13 mouse cellular contexts compared by ENCODE assay signal in the genomic region with DNA sequence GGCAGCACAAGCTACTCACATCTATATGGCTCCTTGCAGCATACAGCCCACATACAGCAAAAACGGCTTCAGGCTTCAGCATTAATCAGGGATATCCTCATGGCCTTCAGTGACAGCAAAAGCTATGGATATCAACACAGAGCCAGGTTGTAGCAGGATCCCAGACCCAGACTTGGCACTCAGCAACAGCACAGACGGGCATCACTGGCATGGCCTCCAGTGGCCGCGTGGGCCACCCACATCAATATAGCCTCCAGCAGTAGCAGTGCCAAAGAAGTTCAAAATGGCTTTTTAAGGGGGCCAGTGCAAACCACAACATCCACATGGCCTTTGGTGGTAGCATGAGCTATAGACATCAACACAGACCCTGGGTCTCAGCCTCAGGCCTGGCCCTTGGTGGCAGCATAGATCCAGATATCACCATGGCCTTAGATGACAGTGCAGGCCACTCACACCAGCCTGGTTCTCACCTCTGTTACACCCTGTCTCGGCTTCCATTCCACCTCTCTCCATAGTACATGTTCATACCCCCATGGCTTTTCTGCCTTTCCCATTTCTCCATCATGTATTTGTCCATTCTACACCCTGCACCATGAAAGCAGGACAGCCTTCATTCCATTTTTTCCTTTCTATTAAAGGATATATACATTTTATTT. TPM values are rescaled to one million over a fixed set of nuclear protein-coding genes. Genes with fewer than 3 reads are reported as not detected.
DNase-seq lines count a peak whose midpoint lies in the region; ATAC-seq lines count a peak whose summit lies in the region.
"Had no signal": no experiment of that assay in that cellular context is flagged by ENCODE, and none has a peak within 500 bp of the region (broad histone marks: within the 10 kb centered on the region; RNA-seq: fewer than 3 reads in every experiment).

No protein-coding gene starts in this region.

- H3K4me1 ChIP-seq in hindbrain, embryonic 12.5 days = peaks cover 15% of the 10 kb centered on the region
- H3K4me1 ChIP-seq in midbrain, embryonic 12.5 days = peaks cover 38% of the 10 kb centered on the region

- DNase-seq in left cerebral cortex, postnatal 4 days = peak; percentile 79
- DNase-seq in left cerebral cortex, postnatal 36 days (ENCODE audit: low spot score in 2 of 2) = no peak
- no peak for DNase-seq in lung, adult 18-20 months
- no peak for DNase-seq in Muller cell, postnatal 12 days (ENCODE audit: inconsistent ontology term)
- DNase-seq in adrenal gland, adult 8-10 months = no peak
- DNase-seq: adrenal gland, postnatal 25 days; kidney, adult 9 months; kidney, postnatal 4 days; liver, embryonic 13.5 days; lung, postnatal 10 days; thymus, adult 18-20 months had no signal

- H3K27me3 ChIP-seq in hindbrain, embryonic 12.5 days = 0 out of 2 replicates have a peak, but pooled peaks cover 3% of the 10 kb centered on the region
- no peaks in the 10 kb centered on the region for H3K27me3 ChIP-seq in midbrain, embryonic 12.5 days

- no peaks in the 10 kb centered on the region for H3K36me3 ChIP-seq in hindbrain, embryonic 12.5 days
- no peaks in the 10 kb centered on the region for H3K36me3 ChIP-seq in midbrain, embryonic 12.5 days
- H3K36me3 ChIP-seq: liver, embryonic 13.5 days had no signal

- H3K4me2 ChIP-seq in hindbrain, embryonic 12.5 days (replicated peaks) = no peak overlapping the region
- H3K4me2 ChIP-seq in midbrain, embryonic 12.5 days (replicated peaks) = no peak overlapping the region
- H3K4me2 ChIP-seq: liver, embryonic 13.5 days had no signal

- no peak overlapping the region for H3K27ac ChIP-seq in hindbrain, embryonic 12.5 days
- no peak overlapping the region for H3K27ac ChIP-seq in midbrain, embryonic 12.5 days (replicated peaks)
- H3K27ac ChIP-seq: liver, embryonic 13.5 days had no signal

- intact Hi-C loops in left cerebral cortex, postnatal 4 days (cut with DNase I) = loop anchor here (5.0 kb wide), 1 partner anchor 62 kb away; no protein-coding TSS in a partner anchor
- intact Hi-C loops in left cerebral cortex, postnatal 36 days (cut with DNase I) = loop anchor here (2.0 to 10.0 kb wide), 2 partner anchors 61 to 495 kb away; no protein-coding TSS in a partner anchor

- H3K9ac ChIP-seq in hindbrain, embryonic 12.5 days = no peak overlapping the region
- H3K9ac ChIP-seq in midbrain, embryonic 12.5 days (replicated peaks) = no peak overlapping the region
- H3K9ac ChIP-seq: liver, embryonic 13.5 days had no signal

- peak; percentile 16; the same call in 1 of the 2 replicates for ATAC-seq in hindbrain, embryonic 12.5 days (ENCODE audit: low FRiP score)
- peak; percentile 20; the same call in 1 of the 2 replicates for ATAC-seq in midbrain, embryonic 12.5 days (ENCODE audit: low FRiP score, low read depth)

- H3K9me3 ChIP-seq in hindbrain, embryonic 12.5 days (replicated peaks) = no peaks in the 10 kb centered on the region
- H3K9me3 ChIP-seq in midbrain, embryonic 12.5 days = no peaks in the 10 kb centered on the region
- H3K9me3 ChIP-seq: liver, embryonic 13.5 days had no signal

- 86% methylated on average over 5 of the region's 5 CpGs for WGBS in hindbrain, embryonic 12.5 days
- 86% methylated on average over 5 of the region's 5 CpGs for WGBS in midbrain, embryonic 12.5 days

- no peak overlapping the region for H3K4me3 ChIP-seq in hindbrain, embryonic 12.5 days
- no peak overlapping the region for H3K4me3 ChIP-seq in midbrain, embryonic 12.5 days
- H3K4me3 ChIP-seq: liver, embryonic 13.5 days had no signal

RNA-seq across cellular contexts. Expression of a gene that starts 7.0 kb away (rescaled TPM):
- 10 to 100 TPM; 59.1 to 60.9 TPM for total RNA-seq in left cerebral cortex, postnatal 4 days (2021)
- total RNA-seq in left cerebral cortex, postnatal 36 days (2021) = 10 to 100 TPM; 33.4 to 41.0 TPM
- polyA plus RNA-seq in hindbrain, embryonic 12.5 days (2016; fragmentation: Nextera tagmentation; extraction: Ambion mirVana) = 58.8 and 64.7 TPM in 2 replicates
- polyA plus RNA-seq in midbrain, embryonic 12.5 days (2016; fragmentation: Nextera tagmentation; extraction: Ambion mirVana) = 71.8 and 72.0 TPM in 2 replicates
- 10 to 100 TPM; 20.7 to 34.0 (median 22.7) TPM for total RNA-seq in adrenal gland, adult 8-10 months (2022)
